Mouse (Mus musculus): ENCODE results near the gene Pi4k2b.
"Not testable (repeated sequence)": the region's sequence is repeated elsewhere in the genome, so short reads cannot be mapped to it uniquely, and the experiment has no call there.

Pi4k2b gene

GRCm38 (mm10) chr5:52741391-52742111 lies at the start of gene Pi4k2b:
Gene Pi4k2b (plus strand): TSS chr5:52741574.
- DNase-seq (ENCODE audit: extremely low spot score, low read depth, low spot score), result no peak

DNA sequence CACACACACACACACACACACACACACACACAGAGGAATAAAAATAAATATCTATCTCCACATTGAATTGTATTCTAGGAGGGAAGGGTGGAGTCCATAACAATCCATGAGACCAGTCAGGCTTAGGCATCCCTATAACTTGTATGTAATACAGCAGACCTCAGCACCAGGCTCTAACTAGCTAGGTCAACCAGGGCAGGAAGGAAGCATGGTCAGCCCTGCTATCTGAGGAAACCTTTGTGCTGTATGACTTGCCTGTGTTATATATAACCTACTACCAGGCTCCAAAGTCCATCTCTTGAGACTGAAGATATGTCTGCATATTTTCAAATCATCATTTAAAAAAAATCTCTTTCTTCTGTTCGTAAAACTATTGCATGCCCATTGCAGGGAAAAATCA lies 44.1 kb upstream of the Pi4k2b start:
- DNase-seq (ENCODE audit: extremely low spot score, low read depth, low spot score), result no peak

GRCm38 (mm10) chr5:52697882-52698440 lies 43.4 kb upstream of the Pi4k2b start:
- DNase-seq (ENCODE audit: extremely low spot score, low read depth, low spot score), result not testable (repeated sequence)

GRCm38 (mm10) chr5:52704562-52704961 lies 36.8 kb upstream of the Pi4k2b start:
- DNase-seq (ENCODE audit: extremely low spot score, low read depth, low spot score), result no peak

DNA sequence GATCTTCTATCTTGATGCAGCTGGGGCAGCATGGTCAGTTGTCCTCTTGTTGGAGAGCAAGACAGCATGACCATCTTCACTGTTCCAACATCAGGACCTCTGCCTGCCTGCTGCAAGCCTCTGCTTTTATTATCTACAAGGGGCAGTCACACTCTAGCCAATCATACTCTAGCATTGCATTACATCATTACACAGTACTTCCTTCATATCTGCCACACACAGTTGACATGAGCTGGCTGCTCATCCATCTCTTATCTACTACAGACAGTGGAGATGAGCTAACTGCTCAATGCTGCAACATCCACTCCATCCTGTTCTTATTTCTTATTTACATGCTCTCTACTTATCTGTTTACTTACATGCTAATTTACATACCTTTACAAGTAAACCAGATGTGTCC lies 28.7 kb upstream of the Pi4k2b start:
- no peak for DNase-seq (ENCODE audit: extremely low spot score, low read depth, low spot score)

DNA sequence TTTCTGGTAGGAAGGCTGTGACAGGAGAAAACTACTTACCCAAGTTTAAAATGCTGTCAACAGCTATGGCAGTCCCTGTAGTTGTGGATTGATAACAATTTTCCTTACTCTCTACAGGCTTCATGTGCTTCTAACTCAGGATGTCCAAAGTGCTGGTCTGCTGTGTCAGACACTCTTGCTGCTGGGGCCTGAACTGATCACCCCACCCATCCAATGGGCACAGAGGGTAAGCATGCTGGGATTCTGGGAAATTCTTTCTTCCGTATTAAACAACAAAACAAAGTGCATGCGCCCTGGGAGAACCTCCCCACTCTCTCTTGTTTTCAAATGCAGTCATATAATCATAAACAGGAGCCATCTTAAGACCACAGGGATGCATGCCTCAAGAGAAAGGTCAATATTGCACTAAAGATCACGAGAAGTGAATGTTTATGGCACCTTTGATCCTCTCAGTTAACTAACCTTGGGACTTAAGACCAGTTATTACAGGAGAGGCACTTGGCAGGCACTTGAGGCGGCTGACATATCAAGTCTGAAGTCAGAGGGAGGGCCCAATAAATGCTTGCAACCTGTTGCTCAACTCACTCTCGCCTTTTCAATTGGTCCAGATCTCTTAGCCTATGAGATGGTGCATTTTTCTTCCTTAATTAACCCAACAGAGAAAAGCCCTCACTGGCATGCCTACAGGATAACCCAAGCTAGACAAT lies 24.5 kb upstream of the Pi4k2b start:
- no peak for DNase-seq (ENCODE audit: extremely low spot score, low read depth, low spot score)

DNA sequence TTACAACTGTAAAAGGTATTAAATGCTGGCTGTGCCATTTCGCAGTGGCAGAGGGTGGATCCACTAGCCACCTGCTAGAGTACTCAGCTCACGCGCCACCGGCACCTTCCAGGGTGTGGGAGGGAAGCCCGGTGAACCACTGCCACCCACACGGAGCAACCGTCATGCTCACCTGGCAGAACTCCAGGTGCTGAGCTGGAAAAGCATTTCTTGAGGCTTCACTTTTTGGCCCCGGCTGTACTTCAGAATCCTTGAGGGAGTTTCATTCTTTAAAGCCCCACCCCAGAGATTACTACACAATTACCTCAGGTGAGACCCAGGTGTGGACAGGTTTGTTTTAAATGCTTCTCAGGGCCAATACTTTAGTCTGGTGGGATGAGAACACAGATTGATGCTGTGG lies 20.4 kb upstream of the Pi4k2b start:
- no peak for DNase-seq (ENCODE audit: extremely low spot score, low read depth, low spot score)

GRCm38 (mm10) chr5:52727747-52728146 lies 13.6 kb upstream of the Pi4k2b start:
- DNase-seq (ENCODE audit: extremely low spot score, low read depth, low spot score), result no peak

GRCm38 (mm10) chr5:52732811-52733210 lies 8.6 kb upstream of the Pi4k2b start:
- no peak for DNase-seq (ENCODE audit: extremely low spot score, low read depth, low spot score)

GRCm38 (mm10) chr5:52736046-52736445 lies 5.3 kb upstream of the Pi4k2b start:
- no peak for DNase-seq (ENCODE audit: extremely low spot score, low read depth, low spot score)

GRCm38 (mm10) chr5:52742112-52742813 lies 889 bp downstream of the Pi4k2b start:
- DNase-seq (ENCODE audit: extremely low spot score, low read depth, low spot score), result peak; percentile 49

DNA sequence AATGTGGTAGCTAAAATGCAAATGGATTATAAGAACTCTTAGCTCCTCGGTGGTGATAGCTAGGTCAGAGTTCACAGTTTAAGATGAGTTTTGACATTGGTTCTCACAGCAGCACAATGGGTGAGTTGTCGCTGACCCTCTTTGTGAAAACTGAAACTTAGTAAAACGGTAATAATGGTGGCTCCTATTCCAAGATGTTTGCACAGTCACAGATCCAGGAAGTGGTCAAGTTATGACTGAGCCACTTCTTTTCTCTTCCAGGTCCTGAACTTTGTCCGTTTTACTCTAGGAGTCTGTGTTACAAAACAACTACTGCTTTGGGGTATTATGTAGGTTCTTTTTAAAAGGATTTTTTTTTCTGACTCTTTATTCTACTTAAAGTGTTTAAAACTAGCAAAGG lies 1.9 kb downstream of the Pi4k2b start:
- no peak for DNase-seq (ENCODE audit: extremely low spot score, low read depth, low spot score)

- no peak for DNase-seq (ENCODE audit: extremely low spot score, low read depth, low spot score)
Observed at GRCm38 (mm10) chr5:52746920-52747319, 5.5 kb downstream of the Pi4k2b start.

DNA sequence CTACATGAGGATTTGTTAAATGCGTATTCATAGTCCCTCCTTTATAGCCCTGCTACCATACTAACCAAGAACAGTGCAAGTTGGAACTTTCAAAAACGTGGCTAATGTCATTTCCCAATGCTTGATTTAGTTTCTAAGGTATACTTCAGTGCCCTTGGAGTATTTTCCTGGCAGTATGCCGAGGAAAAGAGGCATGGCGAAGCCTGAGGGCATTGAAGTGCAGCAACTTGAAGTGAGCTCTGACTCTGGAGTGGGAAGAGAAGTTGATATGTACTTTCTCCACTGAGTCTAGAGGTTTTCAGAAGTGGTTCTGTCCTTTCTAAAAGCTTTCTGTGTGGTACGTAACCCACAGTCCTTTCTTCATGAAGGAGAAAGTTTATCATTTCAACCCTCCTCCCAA lies 7.4 kb downstream of the Pi4k2b start:
- no peak for DNase-seq (ENCODE audit: extremely low spot score, low read depth, low spot score)

DNA sequence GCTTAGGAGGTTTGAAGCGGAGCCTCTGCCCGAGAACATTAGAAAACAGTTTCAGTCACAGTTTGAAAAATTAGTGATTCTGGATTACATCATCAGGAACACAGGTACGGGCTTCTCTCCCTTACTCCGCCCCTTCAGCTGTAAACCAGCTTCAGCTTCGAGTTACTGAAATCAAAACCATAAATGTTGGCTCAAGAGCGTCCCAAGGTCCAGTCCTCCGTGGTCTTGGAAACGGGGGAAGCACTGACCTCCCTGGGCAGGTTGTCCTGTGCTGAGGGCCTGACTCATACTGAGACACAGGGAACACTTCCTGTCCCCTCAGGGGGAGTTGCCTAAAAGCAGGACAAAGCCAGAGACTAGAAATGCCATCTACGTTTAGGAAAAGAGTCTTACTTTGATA lies 11.8 kb downstream of the Pi4k2b start:
- no peak for DNase-seq (ENCODE audit: extremely low spot score, low read depth, low spot score)

DNA sequence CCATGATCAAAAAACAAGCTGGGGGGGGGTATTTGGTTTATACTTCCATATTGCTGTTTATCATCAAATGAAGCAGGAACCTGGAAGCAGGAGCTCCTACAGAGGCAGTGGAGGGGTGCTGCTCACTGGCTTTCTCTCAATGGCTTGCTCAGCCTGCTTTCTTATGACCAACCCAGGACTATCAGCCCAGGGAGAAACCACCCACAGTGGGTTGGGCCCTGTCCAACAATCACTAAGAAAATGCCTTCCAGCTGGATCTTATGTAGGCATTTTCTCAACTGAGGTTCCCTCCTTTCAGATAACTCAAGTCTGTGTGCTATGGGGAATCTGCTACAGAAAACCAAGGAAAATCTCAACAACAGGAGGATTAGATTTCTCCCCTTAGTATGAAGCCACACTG lies 12.8 kb downstream of the Pi4k2b start:
- DNase-seq (ENCODE audit: extremely low spot score, low read depth, low spot score), result no peak

DNA sequence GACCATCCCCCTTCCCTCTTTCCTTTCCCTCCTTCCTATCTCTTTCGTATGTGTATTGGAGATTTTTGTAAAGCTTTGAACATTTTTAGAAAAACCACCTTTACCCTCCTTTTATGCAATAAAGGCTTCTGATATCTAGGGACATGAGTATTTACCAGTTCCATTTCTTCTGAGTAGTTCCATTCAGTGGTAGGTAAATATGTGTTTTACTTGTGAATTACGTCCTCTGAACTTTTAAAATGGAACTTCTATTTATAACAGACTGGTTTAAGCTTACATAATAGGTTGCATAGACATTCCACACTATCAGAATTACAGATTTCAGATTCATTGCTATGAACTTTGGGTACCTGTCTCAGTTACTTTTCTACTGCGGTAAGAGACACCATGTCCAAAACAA lies 14.0 kb downstream of the Pi4k2b start:
- DNase-seq (ENCODE audit: extremely low spot score, low read depth, low spot score), result no peak

GRCm38 (mm10) chr5:52755989-52756388 lies 14.6 kb downstream of the Pi4k2b start:
- no peak for DNase-seq (ENCODE audit: extremely low spot score, low read depth, low spot score)

GRCm38 (mm10) chr5:52762586-52762985 lies 21.2 kb downstream of the Pi4k2b start:
- DNase-seq (ENCODE audit: extremely low spot score, low read depth, low spot score), result no peak

DNA sequence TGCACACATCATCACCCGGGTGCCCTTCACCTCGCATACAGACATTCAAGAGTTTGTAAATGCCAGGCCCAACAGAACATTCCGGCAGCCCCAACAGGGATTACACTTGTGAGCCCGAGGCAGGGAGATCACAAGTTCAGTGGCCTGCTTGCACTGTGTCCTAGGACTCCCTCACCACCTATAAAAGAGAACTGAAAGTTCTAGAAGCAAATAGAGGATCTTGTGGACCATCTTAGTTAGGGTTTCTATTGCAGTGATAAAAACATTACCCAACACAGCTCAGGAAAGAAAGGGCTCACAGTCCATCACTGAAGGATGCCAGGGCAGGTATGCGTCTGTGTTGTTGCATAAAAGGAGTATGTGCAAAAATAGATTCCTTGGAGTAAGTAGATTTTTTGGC lies 32.9 kb downstream of the Pi4k2b start:
- no peak for DNase-seq (ENCODE audit: extremely low spot score, low read depth, low spot score)

DNA sequence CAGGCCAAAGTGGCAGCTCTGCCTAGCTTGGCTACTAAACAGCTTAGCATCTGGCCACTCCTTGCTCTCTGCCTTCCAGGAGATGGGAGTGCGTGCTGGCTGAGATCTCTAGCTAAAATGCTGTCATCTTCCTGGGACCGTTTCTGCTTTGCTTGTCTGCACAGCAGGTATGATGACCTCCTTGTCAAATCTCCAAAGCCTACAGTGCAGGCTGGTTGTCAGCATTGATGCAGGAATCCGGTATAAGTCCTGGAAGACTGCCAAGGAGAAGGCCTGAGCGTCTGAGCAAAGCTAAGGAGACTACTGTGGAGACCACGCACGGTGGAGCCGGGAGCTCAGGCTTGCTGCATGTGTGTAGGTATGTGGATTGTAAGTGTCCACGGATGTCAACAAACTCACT lies 33.9 kb downstream of the Pi4k2b start, which contains the start of gene Zcchc4:
Gene Zcchc4, plus strand, starts transcription at position 173 of the 400 bp plus-strand sequence.
- DNase-seq (ENCODE audit: extremely low spot score, low read depth, low spot score), result no peak

Data from hindlimb bud, embryonic 11.5 days (tissue).